Mouse (Mus musculus) ES-Bruce4 (cell line): ENCODE results near the gene Htra3. TPM values are rescaled to one million over a fixed set of nuclear protein-coding genes. Genes with fewer than 3 reads are reported as not detected.

Experiments
- H3K27ac ChIP-seq: 2 replicates; pipeline ENCODE4 v1.5.1; 2012; ENCODE audit warnings: low read length, inconsistent platforms; ENCODE audit not compliant: insufficient read depth
- H3K27me3 ChIP-seq: 2 replicates; pipeline ENCODE4 v1.6.1; 2012; ENCODE audit warnings: mild to moderate bottlenecking, low read length, inconsistent platforms; ENCODE audit not compliant: control insufficient read depth, poor library complexity, insufficient read depth, severe bottlenecking
- H3K36me3 ChIP-seq: 2 replicates; pipeline ENCODE4 v1.6.1; 2012; ENCODE audit warnings: inconsistent platforms, mild to moderate bottlenecking, low read length, moderate library complexity; ENCODE audit not compliant: control insufficient read depth, poor library complexity, insufficient read depth, severe bottlenecking
- H3K4me1 ChIP-seq: one replicate; pipeline ENCODE4 v1.8.1; 2011; ENCODE audit warnings: low read length; ENCODE audit not compliant: control insufficient read depth, insufficient read depth
- H3K4me3 ChIP-seq: 2 replicates; pipeline ENCODE4 v1.5.1; 2011; ENCODE audit warnings: low read depth, mild to moderate bottlenecking, low read length
- H3K9ac ChIP-seq: 2 replicates; pipeline ENCODE4 v1.6.1; 2012; ENCODE audit warnings: low read depth, mild to moderate bottlenecking, inconsistent platforms; ENCODE audit not compliant: poor library complexity, severe bottlenecking
- H3K9me3 ChIP-seq: replicated peaks from 2 replicates; pipeline ENCODE4 v1.6.1; 2012; ENCODE audit warnings: mild to moderate bottlenecking, low read length, inconsistent platforms; ENCODE audit not compliant: control insufficient read depth, poor library complexity, insufficient read depth, severe bottlenecking
- CTCF ChIP-seq: IDR thresholded peaks from one replicate; pipeline ENCODE4 v1.8.1; 2011; ENCODE audit warnings: low read depth, low read length
- EP300 ChIP-seq: IDR thresholded peaks from 2 replicates; pipeline ENCODE4 v1.6.1; 2011; ENCODE audit warnings: low read depth, low read length; ENCODE audit not compliant: insufficient read depth
- POLR2A ChIP-seq: IDR thresholded peaks from one replicate; pipeline ENCODE4 v1.8.1; 2011; ENCODE audit warnings: low read length; ENCODE audit not compliant: insufficient read depth
- polyA plus RNA-seq: library from polyadenylated mRNA; stranded (reverse); fragments of >200 nt; gene quantifications from 2 replicates; pipeline ENCODE4 v1.2.4, GENCODE M21; 2011; ENCODE audit warnings: low read depth; ENCODE audit not compliant: missing spikeins, insufficient read depth, insufficient read length

Htra3 gene
- polyA plus RNA-seq, 1 experiment = 1.9 TPM

GRCm38 (mm10) chr5:35621114-35621513, 58.5 kb downstream of the Htra3 start:
- Histone ChIP-seq H3K9me3 (no peaks in the 10 kb centered on the region), H3K4me3 (no peak overlapping the region), H3K4me1 (no peaks in the 10 kb centered on the region), H3K36me3 (no peaks in the 10 kb centered on the region), H3K9ac (no peak overlapping the region), H3K27ac (no peak overlapping the region), H3K27me3 (no peaks in the 10 kb centered on the region)
- TF ChIP-seq POLR2A (no peak), EP300 (no peak), CTCF (no peak)

DNA sequence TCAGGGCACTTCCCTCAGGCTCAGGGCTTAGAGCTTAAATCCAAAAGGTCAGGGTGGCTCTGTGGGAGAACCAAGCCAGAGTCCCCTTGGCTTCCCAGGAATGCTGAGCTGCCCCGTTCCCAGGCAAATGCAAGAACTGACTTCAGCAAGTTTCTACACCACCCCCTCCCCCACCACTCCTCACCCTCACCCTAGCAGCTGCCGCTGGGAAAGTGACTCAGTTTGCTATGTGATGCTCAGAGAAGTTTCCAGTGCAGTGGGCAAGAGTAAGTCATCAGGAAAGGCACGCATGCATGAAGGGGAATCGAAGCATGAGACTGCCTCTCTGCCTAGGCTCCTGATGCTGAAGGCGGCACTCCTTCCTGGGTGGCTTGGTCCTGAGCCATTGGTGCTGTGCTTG, 62.6 kb downstream of the Htra3 start:
- no peak for TF ChIP-seq EP300
- TF ChIP-seq POLR2A = no peak
- no peak for TF ChIP-seq CTCF
- no peaks in the 10 kb centered on the region for H3K9me3 ChIP-seq
- no peaks in the 10 kb centered on the region for H3K27me3 ChIP-seq
- no peak overlapping the region for H3K4me3 ChIP-seq
- no peaks in the 10 kb centered on the region for H3K36me3 ChIP-seq
- H3K27ac ChIP-seq = no peak overlapping the region
- H3K9ac ChIP-seq = no peak overlapping the region
- H3K4me1 ChIP-seq = no peaks in the 10 kb centered on the region

- Histone ChIP-seq H3K27ac (no peak overlapping the region), H3K4me1 (peaks cover 2% of the 10 kb centered on the region), H3K4me3 (no peak overlapping the region), H3K36me3 (no peaks in the 10 kb centered on the region), H3K27me3 (no peaks in the 10 kb centered on the region), H3K9me3 (no peaks in the 10 kb centered on the region), H3K9ac (no peak overlapping the region)
- no peak for TF ChIP-seq POLR2A
- no peak for TF ChIP-seq EP300
- TF ChIP-seq CTCF = no peak
These were observed 66.9 kb downstream of the Htra3 start for GRCm38 (mm10) chr5:35612722-35613121.

- TF ChIP-seq CTCF (no peak), POLR2A (no peak), EP300 (no peak)
- H3K36me3 ChIP-seq = no peaks in the 10 kb centered on the region
- H3K27ac ChIP-seq = no peak overlapping the region
- no peaks in the 10 kb centered on the region for H3K9me3 ChIP-seq
- no peak overlapping the region for H3K9ac ChIP-seq
- H3K4me1 ChIP-seq = peaks cover 2% of the 10 kb centered on the region
- H3K4me3 ChIP-seq = no peak overlapping the region
- no peaks in the 10 kb centered on the region for H3K27me3 ChIP-seq
These were observed 67.7 kb downstream of the Htra3 start for GRCm38 (mm10) chr5:35611900-35612299.

GRCm38 (mm10) chr5:35611170-35611569, 68.4 kb downstream of the Htra3 start:
- peaks cover 2% of the 10 kb centered on the region for H3K4me1 ChIP-seq
- H3K9me3 ChIP-seq = no peaks in the 10 kb centered on the region
- no peak overlapping the region for H3K27ac ChIP-seq
- TF ChIP-seq EP300 (no peak), POLR2A (no peak), CTCF (no peak)
- H3K36me3 ChIP-seq = no peaks in the 10 kb centered on the region
- H3K27me3 ChIP-seq = no peaks in the 10 kb centered on the region
- no peak overlapping the region for H3K9ac ChIP-seq
- H3K4me3 ChIP-seq = no peak overlapping the region

GRCm38 (mm10) chr5:35610381-35610780, 69.2 kb downstream of the Htra3 start:
- Histone ChIP-seq H3K36me3 (no peaks in the 10 kb centered on the region), H3K4me1 (peaks cover 2% of the 10 kb centered on the region), H3K9ac (no peak overlapping the region), H3K9me3 (no peaks in the 10 kb centered on the region), H3K27ac (no peak overlapping the region), H3K27me3 (no peaks in the 10 kb centered on the region), H3K4me3 (no peak overlapping the region)
- no peak for TF ChIP-seq CTCF
- no peak for TF ChIP-seq POLR2A
- TF ChIP-seq EP300 = no peak
